Mouse (Mus musculus) megakaryocyte, embryonic 14.5 days (primary cell): ENCODE measurements around the gene Slc4a11.

Experiments used
- FLI1 ChIP-seq: IDR thresholded peaks from 2 replicates; pipeline ENCODE4 v1.6.1; 2012; ENCODE audit warnings: low read length, inconsistent platforms, mixed read lengths
- GATA1 ChIP-seq: IDR thresholded peaks from 3 replicates; pipeline ENCODE4 v1.6.1; 2012; ENCODE audit warnings: mixed read lengths, low read length, inconsistent platforms, borderline replicate concordance

GRCm38 (mm10) chr2:130697153-130697810 is at the start of gene Slc4a11:
- TF ChIP-seq GATA1 (no peak), FLI1 (no peak)
